Mouse (Mus musculus) C2C12 (cell line): Measurements from ENCODE around the gene Sept9. TPM values are rescaled to one million over a fixed set of nuclear protein-coding genes. Genes with fewer than 3 reads are reported as not detected.

Experiments used
- H3K27me3 ChIP-seq: one replicate; pipeline ENCODE4 v1.6.1; 2011; ENCODE audit not compliant: control insufficient read depth, insufficient read depth, insufficient read length
- H3K36me3 ChIP-seq: one replicate; pipeline ENCODE4 v1.6.1; 2011; ENCODE audit not compliant: control insufficient read depth, insufficient read depth
- H3K4me3 ChIP-seq: one replicate; pipeline ENCODE4 v1.5.1; 2011; ENCODE audit warnings: mild to moderate bottlenecking, control low read depth; ENCODE audit not compliant: poor library complexity, insufficient read depth, severe bottlenecking
- H3K79me2 ChIP-seq: one replicate; pipeline ENCODE4 v1.6.1; 2011; ENCODE audit not compliant: control insufficient read depth, insufficient read depth
- H3K79me3 ChIP-seq: one replicate; pipeline ENCODE4 v1.6.1; 2011; ENCODE audit warnings: low read depth, control low read depth
- H3ac ChIP-seq: one replicate; pipeline ENCODE3; 2011; ENCODE audit warnings: low read depth; ENCODE audit not compliant: control insufficient read depth, insufficient read length
- CEBPB ChIP-seq: IDR thresholded peaks from one replicate; pipeline ENCODE4 v1.6.1; 2011; ENCODE audit warnings: low read depth, mild to moderate bottlenecking, control low read depth, moderate library complexity
- CTCF ChIP-seq: IDR thresholded peaks from one replicate; pipeline ENCODE4 v1.5.1; 2011; ENCODE audit not compliant: control insufficient read depth, insufficient read depth, insufficient read length
- FOSL1 ChIP-seq: IDR thresholded peaks from one replicate; pipeline ENCODE4 v1.8.0; 2011; ENCODE audit warnings: mild to moderate bottlenecking, low read length; ENCODE audit not compliant: poor library complexity, insufficient read depth, severe bottlenecking
- MAX ChIP-seq: IDR thresholded peaks from one replicate; pipeline ENCODE4 v1.6.1; 2011; ENCODE audit warnings: mild to moderate bottlenecking, control low read depth
- MYOD1 ChIP-seq: IDR thresholded peaks from one replicate; pipeline ENCODE4 v1.6.1; 2011; ENCODE audit warnings: low read depth; ENCODE audit not compliant: control insufficient read depth, insufficient read length
- MYOG ChIP-seq: IDR thresholded peaks from one replicate; pipeline ENCODE4 v1.6.1; 2011; ENCODE audit not compliant: control insufficient read depth, insufficient read length; ENCODE audit errors: extremely low read depth
- USF1 ChIP-seq: IDR thresholded peaks from one replicate; pipeline ENCODE4 v1.6.1; 2011; ENCODE audit warnings: low read depth, mild to moderate bottlenecking, control low read depth, moderate library complexity
- polyA plus RNA-seq: library from polyadenylated mRNA; unstranded; fragments of >200 nt; fragmentation: generic; extraction: Trizol; gene quantifications from one replicate; pipeline ENCODE4 v1.2.1, GENCODE M21; 2012; ENCODE audit warnings: missing spikeins

Gene Sept9
- polyA plus RNA-seq, 1 experiment: 266 TPM

DNA sequence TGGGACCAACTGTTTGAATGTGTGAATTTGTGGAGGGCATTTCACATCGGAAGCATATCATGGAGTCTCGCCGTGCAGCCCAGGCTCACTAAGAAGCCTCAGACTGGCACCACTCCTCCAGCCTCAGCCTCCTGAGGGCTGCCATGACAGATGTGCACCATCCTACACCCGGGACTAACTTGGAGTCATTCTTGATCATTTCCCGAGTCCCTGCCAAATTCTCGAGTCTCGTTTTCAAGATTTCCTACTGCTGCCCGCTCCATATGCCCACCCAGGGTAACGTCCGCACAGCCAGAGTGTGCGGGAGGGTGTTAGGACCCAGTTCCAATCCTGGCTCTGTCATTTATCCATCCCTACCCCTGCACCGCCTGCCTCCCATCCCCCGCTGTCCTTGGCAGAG, 53.4 kb downstream of the Sept9 start:
- Histone ChIP-seq H3ac (no peak overlapping the region), H3K4me3 (no peak overlapping the region), H3K27me3 (no peaks in the 10 kb centered on the region), H3K36me3 (peaks cover 28% of the 10 kb centered on the region), H3K79me2 (peaks cover 95% of the 10 kb centered on the region), H3K79me3 (peaks cover 63% of the 10 kb centered on the region)
- TF ChIP-seq CTCF: no peak

DNA sequence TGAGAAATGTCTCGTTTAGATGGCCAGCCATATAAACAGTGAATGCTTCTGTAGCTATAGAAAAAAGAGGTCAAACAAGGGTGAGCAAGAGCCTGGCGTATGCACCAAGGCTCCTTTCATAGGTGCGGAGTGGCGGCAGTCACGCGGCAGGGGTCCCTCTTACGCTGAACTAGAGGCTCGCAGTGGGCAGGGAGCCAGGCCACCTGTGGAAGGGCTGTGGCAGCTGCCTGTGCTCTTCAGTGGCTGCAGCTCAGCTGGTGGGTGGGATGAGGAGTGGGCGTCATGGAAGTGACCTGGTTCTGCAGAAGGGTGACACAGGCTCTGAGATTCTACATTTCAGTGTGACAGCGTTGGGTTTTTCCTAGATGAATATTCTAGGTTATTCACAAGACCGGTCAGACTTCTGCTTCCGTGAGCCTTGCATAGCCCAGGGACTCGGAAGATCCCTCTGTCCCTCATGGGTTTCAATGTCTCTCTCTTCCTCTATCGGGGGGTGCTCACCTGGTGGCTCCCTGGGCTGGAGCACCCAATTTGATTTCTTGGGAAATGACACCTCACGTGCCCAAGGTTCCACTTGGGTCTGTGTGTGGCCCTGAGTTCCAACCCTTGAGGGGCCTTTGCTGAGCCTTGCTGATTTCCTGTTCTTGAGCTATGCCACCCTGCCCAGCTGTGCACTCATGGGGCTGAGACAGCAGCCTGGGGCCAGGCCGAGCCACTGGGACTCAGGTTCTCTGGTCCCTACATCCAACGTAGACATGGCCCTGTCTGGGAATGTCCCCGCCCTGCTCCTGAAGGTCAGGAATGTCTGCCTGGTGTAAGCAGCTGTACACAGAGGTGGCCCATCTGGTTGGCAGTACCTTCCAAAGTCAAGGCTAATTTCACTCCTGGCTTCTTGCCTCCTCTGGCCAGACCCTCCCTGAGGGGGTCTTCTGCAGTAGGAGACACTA, 55.0 kb downstream of the Sept9 start:
- no peaks in the 10 kb centered on the region for H3K27me3 ChIP-seq
- no peak overlapping the region for H3K4me3 ChIP-seq
- H3K79me3 ChIP-seq: peaks cover 50% of the 10 kb centered on the region
- peaks cover 88% of the 10 kb centered on the region for H3K79me2 ChIP-seq
- H3ac ChIP-seq: no peak overlapping the region
- TF ChIP-seq MYOG (no peak), MAX (no peak), USF1 (no peak), CTCF (no peak), FOSL1 (no peak), CEBPB (no peak), MYOD1 (no peak)
- peaks cover 27% of the 10 kb centered on the region for H3K36me3 ChIP-seq

DNA sequence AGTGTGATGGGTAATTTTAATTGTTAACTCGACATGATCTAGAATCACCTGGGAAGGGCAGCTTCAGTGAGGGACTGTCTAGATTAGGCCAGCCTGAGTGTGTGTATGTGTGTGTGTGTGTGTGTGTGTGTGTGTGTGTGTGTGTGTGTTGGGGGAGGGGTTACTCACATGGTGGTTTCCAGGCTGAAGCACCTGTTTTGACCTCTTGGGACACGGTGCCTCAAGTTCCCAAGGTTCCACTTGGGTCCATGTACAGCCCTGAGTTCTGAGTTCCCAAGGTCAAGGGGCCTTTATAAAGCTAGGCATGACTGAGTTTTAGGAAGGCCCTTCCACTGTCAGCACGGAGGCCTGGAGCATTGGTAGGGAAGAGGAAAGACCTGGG, 55.6 kb downstream of the Sept9 start:
- Histone ChIP-seq H3K79me2 (peaks cover 81% of the 10 kb centered on the region), H3K79me3 (peaks cover 44% of the 10 kb centered on the region), H3ac (no peak overlapping the region), H3K4me3 (no peak overlapping the region), H3K27me3 (no peaks in the 10 kb centered on the region), H3K36me3 (peaks cover 20% of the 10 kb centered on the region)
- TF ChIP-seq MYOD1 (no peak), USF1 (no peak), CEBPB (no peak), MYOG (no peak), MAX (no peak), CTCF (no peak), FOSL1 (no peak)

DNA sequence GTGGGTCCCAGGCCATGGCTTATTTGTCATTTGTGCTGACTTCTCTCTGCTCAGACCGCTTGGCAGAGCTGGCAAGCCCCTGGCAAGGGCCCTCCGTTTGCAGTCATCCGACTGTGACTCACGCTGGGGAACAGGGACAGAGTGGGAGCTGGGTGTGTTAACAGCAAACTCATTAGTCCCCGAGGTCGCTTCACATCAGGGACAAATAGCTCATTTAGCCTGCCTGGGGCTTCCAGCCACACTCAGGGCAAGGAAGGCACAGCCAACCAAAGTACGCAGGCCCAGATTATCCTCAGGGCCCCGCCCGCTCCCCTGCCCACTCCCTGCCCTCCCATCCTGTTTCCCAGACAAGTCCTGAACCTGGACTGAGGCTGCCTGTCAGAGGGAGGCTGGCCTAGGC, 56.6 kb downstream of the Sept9 start:
- Histone ChIP-seq H3K79me2 (peaks cover 72% of the 10 kb centered on the region), H3K4me3 (no peak overlapping the region), H3K27me3 (no peaks in the 10 kb centered on the region), H3ac (no peak overlapping the region), H3K36me3 (peaks cover 12% of the 10 kb centered on the region), H3K79me3 (peaks cover 38% of the 10 kb centered on the region)
- TF ChIP-seq MAX: no peak
- peak; percentile 27 for TF ChIP-seq FOSL1

DNA sequence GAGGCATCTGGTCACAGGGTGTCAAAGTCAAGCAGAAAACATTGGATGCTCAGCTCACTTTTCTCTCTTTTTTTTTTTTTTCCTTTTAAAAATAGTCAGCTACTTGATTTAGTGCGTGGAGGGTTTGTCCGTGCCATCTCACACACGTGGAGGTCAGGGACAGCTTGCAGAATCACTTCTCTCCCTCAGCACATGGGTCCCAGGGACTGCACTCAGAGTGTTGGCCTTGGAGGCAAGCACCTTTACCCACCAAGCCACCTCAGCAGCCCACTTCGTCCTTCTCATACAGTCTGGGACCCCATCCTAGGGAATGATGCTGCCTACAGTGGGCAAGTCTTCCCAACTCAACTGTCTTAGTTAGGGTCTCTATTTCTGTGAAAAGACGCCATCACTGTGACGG, 57.4 kb downstream of the Sept9 start:
- Histone ChIP-seq H3K4me3 (no peak overlapping the region), H3K79me2 (peaks cover 72% of the 10 kb centered on the region), H3K79me3 (peaks cover 42% of the 10 kb centered on the region), H3K36me3 (peaks cover 12% of the 10 kb centered on the region), H3ac (no peak overlapping the region), H3K27me3 (no peaks in the 10 kb centered on the region)
- TF ChIP-seq CTCF (no peak), CEBPB (no peak), USF1 (no peak), MAX (no peak), MYOD1 (no peak), FOSL1 (no peak), MYOG (no peak)

DNA sequence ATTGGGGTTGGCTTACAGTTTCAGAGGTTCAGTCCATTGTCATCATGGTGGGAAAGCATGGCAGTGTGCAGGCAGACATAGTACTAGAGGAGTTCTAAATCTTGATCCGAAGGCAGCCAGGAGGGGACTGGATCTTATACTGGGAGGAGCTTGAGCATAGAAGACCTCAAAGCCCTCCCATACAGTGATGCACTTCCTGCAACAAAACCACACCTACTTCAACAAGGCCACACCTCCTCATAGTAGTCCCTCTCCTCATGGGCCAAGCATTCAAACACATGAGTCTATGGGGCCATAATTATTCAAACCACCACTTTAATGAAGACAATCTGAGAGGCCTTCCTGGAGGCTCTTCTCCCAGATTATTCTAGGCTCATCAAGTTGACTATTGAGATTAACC, 57.8 kb downstream of the Sept9 start:
- Histone ChIP-seq H3K27me3 (no peaks in the 10 kb centered on the region), H3K79me3 (peaks cover 43% of the 10 kb centered on the region), H3ac (no peak overlapping the region), H3K4me3 (no peak overlapping the region), H3K36me3 (peaks cover 12% of the 10 kb centered on the region), H3K79me2 (peaks cover 72% of the 10 kb centered on the region)
- TF ChIP-seq MYOG: no peak
- no peak for TF ChIP-seq FOSL1
- no peak for TF ChIP-seq MYOD1
- no peak for TF ChIP-seq MAX
- TF ChIP-seq USF1: no peak
- no peak for TF ChIP-seq CTCF
- no peak for TF ChIP-seq CEBPB
